Mouse (Mus musculus) G1E (cell line): ENCODE results near the gene Ccdc170. TPM values are rescaled to one million over a fixed set of nuclear protein-coding genes. Genes with fewer than 3 reads are reported as not detected.

Experiments
- ATAC-seq: 2 replicates; pipeline ENCODE4 v1.8.0; 2016; ENCODE audit warnings: mild to moderate bottlenecking; ENCODE audit not compliant: insufficient number of reproducible peaks, poor library complexity, low FRiP score, severe bottlenecking; ENCODE audit errors: extremely low read depth
- DNase-seq: peaks from one replicate; pipeline ENCODE4 v3.0.0; 2012; ENCODE audit warnings: low spot score
- H3K27me3 ChIP-seq: 2 replicates; pipeline ENCODE4 v1.6.1; 2012; ENCODE audit warnings: mild to moderate bottlenecking, low read length, inconsistent platforms; ENCODE audit not compliant: insufficient read depth
- H3K36me3 ChIP-seq: replicated peaks from 2 replicates; pipeline ENCODE3; 2012; ENCODE audit warnings: mild to moderate bottlenecking, inconsistent platforms
- H3K4me1 ChIP-seq: 2 replicates; pipeline ENCODE4 v1.6.1; 2012; ENCODE audit warnings: low read depth, low read length, inconsistent platforms, mixed read lengths; ENCODE audit not compliant: insufficient read depth
- H3K4me3 ChIP-seq: 2 replicates; pipeline ENCODE4 v1.5.1; 2012; ENCODE audit warnings: low read depth, mild to moderate bottlenecking, inconsistent platforms, low read length, moderate library complexity, mixed read lengths
- H3K9me3 ChIP-seq: replicated peaks from 2 replicates; pipeline ENCODE4 v1.6.1; 2012; ENCODE audit warnings: inconsistent platforms
- CTCF ChIP-seq: IDR thresholded peaks from 2 replicates; pipeline ENCODE4 v1.5.1; 2012; ENCODE audit warnings: low read depth, low read length, inconsistent platforms, mixed read lengths
- GATA1 ChIP-seq: IDR thresholded peaks from 2 replicates; pipeline ENCODE4 v1.6.1; 2012; ENCODE audit warnings: borderline replicate concordance, low read length, inconsistent platforms, mixed read lengths
- GATA2 ChIP-seq: IDR thresholded peaks from 2 replicates; pipeline ENCODE4 v1.6.1; 2012; ENCODE audit warnings: low read depth, low read length, inconsistent platforms, borderline replicate concordance
- POLR2AphosphoS5 ChIP-seq: IDR thresholded peaks from 2 replicates; pipeline ENCODE4 v1.6.1; 2012; ENCODE audit warnings: low read depth, low read length, inconsistent platforms; ENCODE audit not compliant: insufficient replicate concordance
- TAL1 ChIP-seq: conservative IDR thresholded peaks from 2 replicates; pipeline ENCODE4 v1.6.1; 2012; ENCODE audit warnings: low read depth, low read length, inconsistent platforms, mixed read lengths
- polyA plus RNA-seq: library from polyadenylated mRNA; stranded (reverse); fragments of >175 nt; gene quantifications from 2 replicates; pipeline ENCODE4 v1.2.3, GENCODE M21; 2012
- total RNA-seq, 2 experiments: library from RNA; stranded (forward) in 1 of 2; stranded (reverse) in 1 of 2; fragments of 200-1000 nt in 1 of 2; fragments of >200 nt in 1 of 2; fragmentation: Nextera tagmentation in 1 of 2; gene quantifications; 2 replicates each; pipeline ENCODE4 v1.2.3; 2014 to 2017

The Ccdc170 gene
- total and polyA plus RNA-seq, 3 experiments: not detected

DNA sequence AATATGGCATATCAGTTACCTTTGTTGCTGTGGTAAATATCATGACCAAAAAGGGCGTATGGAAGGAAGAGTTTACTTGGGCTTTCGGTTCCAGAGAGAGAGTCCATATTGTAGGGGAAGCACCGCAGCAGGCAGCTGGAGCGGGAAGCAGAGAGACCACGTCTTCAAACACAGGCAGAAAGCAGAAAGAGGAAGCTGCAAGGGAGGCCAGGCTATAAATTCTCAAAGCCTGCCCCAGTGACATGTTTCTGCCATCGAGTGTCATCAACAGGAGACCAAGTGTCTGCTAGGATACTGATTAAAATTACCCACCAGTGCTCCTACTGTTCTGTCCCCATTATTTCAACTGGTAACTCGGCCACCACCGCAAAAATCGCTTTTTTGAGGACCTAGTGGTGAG is 2.7 kb downstream of the Ccdc170 start:
- DNase-seq (no peak), ATAC-seq (no peak)
- Histone ChIP-seq H3K27me3 (0 out of 2 replicates have a peak, but pooled peaks cover 2% of the 10 kb centered on the region), H3K36me3 (no peaks in the 10 kb centered on the region), H3K9me3 (no peaks in the 10 kb centered on the region), H3K4me3 (no peak overlapping the region), H3K4me1 (no peaks in the 10 kb centered on the region)
- TF ChIP-seq GATA1: no peak
- TF ChIP-seq TAL1: no peak
- no peak for TF ChIP-seq GATA2
- TF ChIP-seq POLR2AphosphoS5: no peak
- TF ChIP-seq CTCF: no peak

DNA sequence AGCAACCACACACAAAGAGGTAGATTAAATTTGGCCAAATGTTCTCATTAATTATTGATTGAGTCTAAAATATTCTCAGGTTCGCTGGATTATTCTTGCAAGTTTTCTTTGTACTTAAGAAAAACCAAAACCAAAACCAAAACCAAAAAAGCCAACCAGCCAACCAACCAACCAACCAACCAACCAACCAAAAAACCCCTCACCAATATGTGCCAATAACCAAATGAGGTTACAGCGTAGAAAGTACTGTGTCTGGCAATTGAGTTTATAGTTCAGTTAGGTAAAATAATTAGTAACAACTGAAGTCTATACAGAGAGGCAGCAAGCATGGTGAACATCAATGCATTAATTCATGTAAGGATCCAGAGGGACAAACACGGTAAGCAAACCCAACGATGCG is 7.6 kb downstream of the Ccdc170 start:
- DNase-seq (no peak), ATAC-seq (no peak)
- Histone ChIP-seq H3K4me1 (no peaks in the 10 kb centered on the region), H3K9me3 (no peaks in the 10 kb centered on the region), H3K4me3 (no peak overlapping the region), H3K27me3 (no peaks in the 10 kb centered on the region; the same call in 1 of the 2 replicates), H3K36me3 (no peaks in the 10 kb centered on the region)
- no peak for TF ChIP-seq GATA2
- no peak for TF ChIP-seq TAL1
- no peak for TF ChIP-seq CTCF
- TF ChIP-seq POLR2AphosphoS5: no peak
- no peak for TF ChIP-seq GATA1

DNA sequence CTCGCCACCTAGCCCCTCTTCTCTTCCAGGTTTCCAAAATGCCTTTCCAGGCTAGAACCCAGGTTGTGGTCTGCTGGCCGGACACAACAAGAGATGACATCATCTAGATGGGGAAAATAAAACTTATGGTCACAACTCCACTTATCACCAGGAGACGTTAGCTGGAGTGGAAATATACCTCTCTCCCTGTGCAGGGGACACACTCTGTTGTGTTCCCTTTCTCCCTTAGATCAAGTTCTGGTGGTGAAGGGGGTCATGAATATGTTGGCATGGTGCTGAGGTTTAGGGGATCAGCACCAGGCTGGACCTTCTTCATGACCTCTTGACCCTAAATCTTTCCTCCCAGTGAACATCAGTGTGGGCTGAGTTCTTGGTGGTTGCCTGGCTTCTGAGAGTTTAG is 9.0 kb downstream of the Ccdc170 start:
- no peaks in the 10 kb centered on the region for H3K4me1 ChIP-seq
- TF ChIP-seq POLR2AphosphoS5: no peak
- H3K4me3 ChIP-seq: no peak overlapping the region
- no peaks in the 10 kb centered on the region for H3K36me3 ChIP-seq
- H3K9me3 ChIP-seq: no peaks in the 10 kb centered on the region
- H3K27me3 ChIP-seq: no peaks in the 10 kb centered on the region; the same call in 1 of the 2 replicates
- no peak for ATAC-seq
- no peak for DNase-seq

DNA sequence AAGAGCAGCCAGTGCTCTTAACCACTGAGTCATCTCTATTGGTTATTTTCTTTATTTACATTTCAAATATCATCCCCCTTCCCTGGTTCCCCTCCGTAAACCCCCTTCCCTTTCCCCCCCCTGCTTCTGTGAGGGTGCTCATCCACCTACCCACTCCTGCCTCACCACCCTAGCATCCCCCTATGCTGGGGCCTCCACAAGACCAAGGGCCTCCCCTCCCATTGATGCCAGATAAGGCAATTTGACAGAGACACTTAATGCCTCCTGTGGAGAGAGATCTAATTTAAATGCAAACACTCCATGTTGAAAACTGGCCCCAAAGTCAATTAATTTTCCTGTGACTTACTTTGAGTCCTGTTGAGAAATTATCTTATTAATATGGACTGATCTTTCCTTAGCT is 9.7 kb downstream of the Ccdc170 start:
- no peaks in the 10 kb centered on the region for H3K36me3 ChIP-seq
- H3K27me3 ChIP-seq: no peaks in the 10 kb centered on the region; the same call in 1 of the 2 replicates
- DNase-seq (no peak), ATAC-seq (no peak)
- H3K9me3 ChIP-seq: no peaks in the 10 kb centered on the region
- TF ChIP-seq GATA1 (no peak), GATA2 (no peak), CTCF (no peak), TAL1 (no peak), POLR2AphosphoS5 (no peak)
- H3K4me1 ChIP-seq: no peaks in the 10 kb centered on the region
- H3K4me3 ChIP-seq: no peak overlapping the region

DNA sequence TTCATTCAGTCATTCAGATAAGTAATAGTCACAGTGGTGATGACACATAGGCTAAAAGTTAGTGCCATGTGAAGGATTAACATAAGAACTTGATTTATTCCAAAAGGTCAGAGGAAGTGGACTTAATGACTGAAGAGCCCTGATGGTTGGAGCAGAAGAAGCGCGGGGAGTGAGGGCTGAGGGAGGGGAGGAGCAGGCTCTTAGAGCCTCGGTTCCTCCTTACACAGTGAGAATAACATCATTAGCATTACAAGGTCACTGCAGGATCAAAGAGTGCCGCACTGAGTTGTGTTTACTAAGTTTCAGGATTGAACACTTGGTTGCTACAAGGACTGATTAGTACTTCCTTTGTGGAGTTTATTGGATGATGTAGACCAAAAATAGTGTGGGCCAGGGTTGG is 10.6 kb downstream of the Ccdc170 start:
- no peak for TF ChIP-seq GATA1
- no peak for TF ChIP-seq POLR2AphosphoS5
- H3K36me3 ChIP-seq: no peaks in the 10 kb centered on the region
- DNase-seq: no peak
- ATAC-seq: no peak
- H3K4me1 ChIP-seq: no peaks in the 10 kb centered on the region
- no peaks in the 10 kb centered on the region; the same call in 1 of the 2 replicates for H3K27me3 ChIP-seq
- H3K9me3 ChIP-seq: no peaks in the 10 kb centered on the region
- no peak overlapping the region for H3K4me3 ChIP-seq

DNA sequence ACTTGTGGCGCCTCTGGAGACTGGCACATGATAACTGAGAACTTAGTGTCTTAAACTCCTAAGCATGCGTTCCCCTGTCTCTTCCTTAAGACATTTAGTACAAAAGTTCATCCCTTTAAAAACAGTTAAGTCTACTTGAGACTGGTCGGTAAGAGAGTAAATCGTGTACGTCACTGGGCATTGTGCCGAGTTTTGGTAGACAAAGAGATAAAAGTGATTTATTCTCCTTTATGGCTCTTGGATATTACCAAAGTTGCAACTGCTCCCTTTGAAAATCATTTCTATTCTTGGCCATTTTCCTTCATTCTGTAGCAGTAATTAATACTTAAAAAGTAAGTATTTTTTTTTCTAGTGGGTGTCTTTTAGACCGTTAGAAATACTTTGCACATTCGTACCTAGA is 20.9 kb downstream of the Ccdc170 start:
- TF ChIP-seq POLR2AphosphoS5: no peak
- TF ChIP-seq CTCF: no peak
- TF ChIP-seq GATA1: no peak
- no peak for TF ChIP-seq TAL1
- TF ChIP-seq GATA2: no peak
- Histone ChIP-seq H3K4me1 (no peaks in the 10 kb centered on the region), H3K9me3 (no peaks in the 10 kb centered on the region), H3K27me3 (no peaks in the 10 kb centered on the region), H3K4me3 (no peak overlapping the region), H3K36me3 (no peaks in the 10 kb centered on the region)
- no peak for ATAC-seq
- no peak for DNase-seq

DNA sequence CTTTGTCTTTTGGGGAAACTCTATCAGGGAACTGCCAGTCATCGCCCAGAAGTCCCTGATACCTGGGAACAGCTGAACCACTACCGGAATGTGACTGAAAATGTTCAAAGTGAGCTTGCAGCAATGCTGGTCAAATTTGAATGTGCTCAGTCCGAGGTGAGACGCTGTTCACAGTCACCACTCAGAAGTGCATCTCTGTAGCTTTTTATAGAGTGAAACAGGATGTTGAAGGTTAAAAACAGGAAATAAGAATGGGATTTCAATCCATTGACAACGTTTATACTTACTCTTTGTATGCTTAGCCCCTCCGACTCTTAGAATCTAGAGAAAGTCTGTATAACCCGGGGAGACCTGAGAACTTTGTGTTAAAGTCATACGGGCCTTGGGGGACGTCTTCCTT is 30.4 kb downstream of the Ccdc170 start:
- H3K27me3 ChIP-seq: peaks cover 6% of the 10 kb centered on the region; the same call in 1 of the 2 replicates
- no peaks in the 10 kb centered on the region for H3K36me3 ChIP-seq
- TF ChIP-seq TAL1: no peak
- TF ChIP-seq GATA1: no peak
- no peak for TF ChIP-seq CTCF
- H3K4me3 ChIP-seq: no peak overlapping the region
- no peak for DNase-seq
- H3K4me1 ChIP-seq: no peaks in the 10 kb centered on the region
- no peaks in the 10 kb centered on the region for H3K9me3 ChIP-seq
- ATAC-seq: no peak
